Comparison of ENCODE assay signal across 9 mouse cellular contexts in the genomic region with DNA sequence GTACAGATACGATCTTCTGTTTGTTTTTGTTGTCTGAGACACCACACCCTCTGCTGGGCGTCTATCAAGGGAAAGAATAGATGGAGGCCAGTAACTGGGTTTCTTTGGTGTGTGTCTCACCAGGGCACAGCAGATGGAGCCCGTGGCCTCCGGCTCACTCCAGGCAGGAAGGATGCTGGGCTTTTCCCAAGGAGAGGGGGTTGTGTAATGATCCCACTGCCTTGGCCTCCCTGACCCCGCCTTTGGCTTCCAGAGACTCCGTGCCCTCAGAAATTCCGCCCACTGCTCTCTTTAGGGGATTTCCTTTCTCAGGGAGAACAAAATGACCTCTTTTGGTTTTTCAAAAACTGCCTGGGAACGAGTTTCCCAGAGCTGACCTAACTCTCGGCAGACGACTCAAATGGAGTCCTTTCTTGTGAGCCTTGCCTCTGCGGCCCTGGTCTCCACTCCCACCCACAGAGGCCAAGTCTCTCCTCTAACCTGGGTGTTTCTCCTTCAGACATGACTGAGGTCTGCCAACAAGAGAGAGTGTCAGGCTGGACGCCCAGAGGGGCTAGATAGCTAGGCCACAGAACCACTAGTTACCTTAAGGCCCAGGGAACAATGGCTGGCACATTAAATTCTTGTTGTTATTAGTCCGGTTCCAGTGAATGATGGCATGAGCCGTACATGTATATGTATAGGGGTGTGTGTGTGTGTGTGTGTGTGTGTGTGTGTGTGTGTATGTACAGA.
DNase-seq lines count a peak whose midpoint lies in the region; ATAC-seq lines count a peak whose summit lies in the region.
"Had no signal": no experiment of that assay in that cellular context is flagged by ENCODE, and none has a peak within 500 bp of the region (broad histone marks: within the 10 kb centered on the region; RNA-seq: fewer than 3 reads in every experiment).

No protein-coding gene starts in this region.

- H3K9me3 ChIP-seq in hindbrain, embryonic 10.5 days: no peaks in the 10 kb centered on the region
- H3K9me3 ChIP-seq in hindbrain, embryonic 16.5 days (ENCODE audit: control insufficient read depth, low read length): no peaks in the 10 kb centered on the region
- H3K9me3 ChIP-seq in heart, embryonic 12.5 days (replicated peaks): no peaks in the 10 kb centered on the region
- H3K9me3 ChIP-seq in midbrain, embryonic 14.5 days (ENCODE audit: control insufficient read depth, low read length): no peaks in the 10 kb centered on the region

- DNase-seq in hindbrain, embryonic 10.5 days (ENCODE audit: low spot score): peak; percentile 86
- peak; percentile 89 for DNase-seq in embryo, embryonic 10 days (ENCODE audit: low spot score)
- peak; percentile 77 for DNase-seq in kidney, postnatal 10 days
- peak; percentile 58 for DNase-seq in midbrain, embryonic 14.5 days
- peak; percentile 51 to 82 for DNase-seq in urinary bladder, postnatal 36 days (ENCODE audit: low spot score in 2 of 2)

- H3K4me2 ChIP-seq in hindbrain, embryonic 16.5 days (ENCODE audit: low read length): no peak overlapping the region
- H3K4me2 ChIP-seq in heart, embryonic 12.5 days: no peak overlapping the region
- no peak overlapping the region for H3K4me2 ChIP-seq in midbrain, embryonic 14.5 days (ENCODE audit: low read length)

- peaks cover 18% of the 10 kb centered on the region for H3K27me3 ChIP-seq in hindbrain, embryonic 10.5 days (ENCODE audit: insufficient read depth, poor library complexity, severe bottlenecking)
- H3K27me3 ChIP-seq in hindbrain, embryonic 16.5 days (replicated peaks; ENCODE audit: control insufficient read depth, insufficient read depth, low read length): no peaks in the 10 kb centered on the region
- peaks cover 12% of the 10 kb centered on the region for H3K27me3 ChIP-seq in heart, embryonic 12.5 days (replicated peaks)
- peaks cover 23% of the 10 kb centered on the region for H3K27me3 ChIP-seq in midbrain, embryonic 14.5 days (ENCODE audit: control insufficient read depth, insufficient read depth, low read length)
- H3K27me3 ChIP-seq: CH12.LX had no signal

- peaks cover 67% of the 10 kb centered on the region for H3K4me1 ChIP-seq in hindbrain, embryonic 10.5 days (replicated peaks)
- H3K4me1 ChIP-seq in hindbrain, embryonic 16.5 days (ENCODE audit: control insufficient read depth, insufficient read depth, low read depth, low read length): peaks cover 10% of the 10 kb centered on the region
- H3K4me1 ChIP-seq in heart, embryonic 12.5 days (replicated peaks): peaks cover 9% of the 10 kb centered on the region
- peaks cover 9% of the 10 kb centered on the region for H3K4me1 ChIP-seq in midbrain, embryonic 14.5 days (ENCODE audit: control insufficient read depth, insufficient read depth, low read length)

- H3K4me3 ChIP-seq in hindbrain, embryonic 10.5 days: peak overlapping the region; percentile 13; the same call in 1 of the 2 replicates
- H3K4me3 ChIP-seq in hindbrain, embryonic 16.5 days (ENCODE audit: low read length): no peak overlapping the region
- H3K4me3 ChIP-seq in heart, embryonic 12.5 days: no peak overlapping the region
- no peak overlapping the region for H3K4me3 ChIP-seq in midbrain, embryonic 14.5 days (replicated peaks; ENCODE audit: low read depth, low read length)

- no peaks in the 10 kb centered on the region for H3K36me3 ChIP-seq in hindbrain, embryonic 10.5 days
- H3K36me3 ChIP-seq in hindbrain, embryonic 16.5 days (ENCODE audit: control insufficient read depth, insufficient read depth, low read length): no peaks in the 10 kb centered on the region
- no peaks in the 10 kb centered on the region for H3K36me3 ChIP-seq in heart, embryonic 12.5 days
- no peaks in the 10 kb centered on the region for H3K36me3 ChIP-seq in midbrain, embryonic 14.5 days (ENCODE audit: control insufficient read depth, insufficient read depth, low read length)

- no peak overlapping the region for H3K9ac ChIP-seq in hindbrain, embryonic 16.5 days (ENCODE audit: low read depth, low read length)
- no peak overlapping the region for H3K9ac ChIP-seq in heart, embryonic 12.5 days
- no peak overlapping the region for H3K9ac ChIP-seq in midbrain, embryonic 14.5 days (replicated peaks; ENCODE audit: low read length)

- 9% methylated on average over 14 of the region's 14 CpGs for WGBS in hindbrain, embryonic 10.5 days
- WGBS in hindbrain, embryonic 16.5 days: 17% methylated on average over 14 of the region's 14 CpGs
- WGBS in heart, embryonic 12.5 days: 32% methylated on average over 14 of the region's 14 CpGs
- 23% methylated on average over 14 of the region's 14 CpGs for WGBS in midbrain, embryonic 14.5 days

- no peak for ATAC-seq in hindbrain, embryonic 16.5 days
- ATAC-seq in heart, embryonic 12.5 days (ENCODE audit: insufficient number of reproducible peaks, low FRiP score): peak; percentile 73
- no peak; the same call in 1 of the 2 replicates for ATAC-seq in midbrain, embryonic 14.5 days (ENCODE audit: low FRiP score, low TSS enrichment)
- ATAC-seq in activated CD4-positive, CD25-positive, alpha-beta regulatory T cell, adult 4 months: no peak

- H3K27ac ChIP-seq in hindbrain, embryonic 10.5 days: peak overlapping the region; percentile 89
- H3K27ac ChIP-seq in hindbrain, embryonic 16.5 days (ENCODE audit: low read depth, low read length): no peak overlapping the region
- no peak overlapping the region for H3K27ac ChIP-seq in heart, embryonic 12.5 days (ENCODE audit: poor library complexity, severe bottlenecking)
- H3K27ac ChIP-seq in midbrain, embryonic 14.5 days (replicated peaks; ENCODE audit: low read depth, low read length): no peak overlapping the region; the same call in 1 of the 2 replicates
